Mouse (Mus musculus): ENCODE measurements around the gene Rec8.

Gene Rec8

GRCm38 (mm10) chr14:55635523-55636007 is 17.7 kb downstream of the Rec8 start, which contains the start of gene Ipo4:
Gene Ipo4, minus strand, starts transcription at chr14:55635957.
- ATAC-seq (ENCODE audit: insufficient number of reproducible peaks, low FRiP score, low TSS enrichment), result peak; percentile 84

- no peak for ATAC-seq (ENCODE audit: insufficient number of reproducible peaks, low FRiP score, low TSS enrichment)
These were observed 20.0 kb downstream of the Rec8 start, which contains the start of gene Gm49378 for GRCm38 (mm10) chr14:55637795-55638194. Gene Gm49378, minus strand, starts transcription at chr14:55637895.

GRCm38 (mm10) chr14:55640816-55641215 is 23.0 kb downstream of the Rec8 start:
- ATAC-seq (ENCODE audit: insufficient number of reproducible peaks, low FRiP score, low TSS enrichment), result no peak

- no peak for ATAC-seq (ENCODE audit: insufficient number of reproducible peaks, low FRiP score, low TSS enrichment)
These were observed 23.5 kb downstream of the Rec8 start for GRCm38 (mm10) chr14:55641291-55641690.

- peak; percentile 10; the same call in 1 of the 2 replicates for ATAC-seq (ENCODE audit: insufficient number of reproducible peaks, low FRiP score, low TSS enrichment)
These were observed 24.8 kb downstream of the Rec8 start for GRCm38 (mm10) chr14:55642679-55643059.

- ATAC-seq (ENCODE audit: insufficient number of reproducible peaks, low FRiP score, low TSS enrichment), result peak; percentile 82
These were observed 25.4 kb downstream of the Rec8 start, which contains the start of gene Tm9sf1 for GRCm38 (mm10) chr14:55643060-55643907. Gene Tm9sf1, minus strand, starts transcription at chr14:55643806.

GRCm38 (mm10) chr14:55644261-55644888 is 26.5 kb downstream of the Rec8 start:
- ATAC-seq (ENCODE audit: insufficient number of reproducible peaks, low FRiP score, low TSS enrichment), result no peak

GRCm38 (mm10) chr14:55649884-55650283 is 32.0 kb downstream of the Rec8 start, which contains the start of gene Tssk4:
Gene Tssk4, plus strand, starts transcription at chr14:55650184.
- no peak for ATAC-seq (ENCODE audit: insufficient number of reproducible peaks, low FRiP score, low TSS enrichment)

- no peak for ATAC-seq (ENCODE audit: insufficient number of reproducible peaks, low FRiP score, low TSS enrichment)
These were observed 33.7 kb downstream of the Rec8 start for GRCm38 (mm10) chr14:55651528-55651927.

GRCm38 (mm10) chr14:55656935-55657334 is 39.1 kb downstream of the Rec8 start:
- ATAC-seq (ENCODE audit: insufficient number of reproducible peaks, low FRiP score, low TSS enrichment), result no peak

- no peak for ATAC-seq (ENCODE audit: insufficient number of reproducible peaks, low FRiP score, low TSS enrichment)
These were observed 40.2 kb downstream of the Rec8 start for GRCm38 (mm10) chr14:55658011-55658410.

GRCm38 (mm10) chr14:55659960-55660573 is 42.2 kb downstream of the Rec8 start, which contains the start of gene Mdp1:
Gene Mdp1, minus strand, starts transcription at chr14:55660508.
- ATAC-seq (ENCODE audit: insufficient number of reproducible peaks, low FRiP score, low TSS enrichment), result peak; percentile 94

GRCm38 (mm10) chr14:55660636-55661035 is 42.8 kb downstream of the Rec8 start:
- no peak for ATAC-seq (ENCODE audit: insufficient number of reproducible peaks, low FRiP score, low TSS enrichment)

- peak; percentile 46; the same call in 1 of the 2 replicates for ATAC-seq (ENCODE audit: insufficient number of reproducible peaks, low FRiP score, low TSS enrichment)
These were observed 53.6 kb downstream of the Rec8 start for GRCm38 (mm10) chr14:55671486-55671832.

GRCm38 (mm10) chr14:55671833-55672740 is 54.2 kb downstream of the Rec8 start, which contains the start of the genes Gmpr2 and Nedd8:
Gene Gmpr2, plus strand, starts transcription at chr14:55671941.
Gene Nedd8, minus strand, starts transcription at chr14:55672124.
- peak; percentile 99 for ATAC-seq (ENCODE audit: insufficient number of reproducible peaks, low FRiP score, low TSS enrichment)

GRCm38 (mm10) chr14:55672741-55673060 is 54.9 kb downstream of the Rec8 start:
- no peak for ATAC-seq (ENCODE audit: insufficient number of reproducible peaks, low FRiP score, low TSS enrichment)

Measured in cerebellum, adult (tissue).